Mouse (Mus musculus) erythroblast, embryonic 14.5 days (primary cell): ENCODE measurements at regions not wholly inside any gene's neighbourhood (a gene's known extent, or its start where the extent isn't known, plus 50 kb on each side); places are given as distances from the start of the nearest gene placed in this dataset.

Source experiments
- GATA1 ChIP-seq: IDR thresholded peaks from 2 replicates; pipeline ENCODE4 v1.6.1; 2012; ENCODE audit warnings: low read length, inconsistent platforms, mixed read lengths
- TAL1 ChIP-seq: IDR thresholded peaks from 3 replicates; pipeline ENCODE4 v1.6.1; 2012; ENCODE audit warnings: low read length, inconsistent platforms, mixed read lengths

DNA sequence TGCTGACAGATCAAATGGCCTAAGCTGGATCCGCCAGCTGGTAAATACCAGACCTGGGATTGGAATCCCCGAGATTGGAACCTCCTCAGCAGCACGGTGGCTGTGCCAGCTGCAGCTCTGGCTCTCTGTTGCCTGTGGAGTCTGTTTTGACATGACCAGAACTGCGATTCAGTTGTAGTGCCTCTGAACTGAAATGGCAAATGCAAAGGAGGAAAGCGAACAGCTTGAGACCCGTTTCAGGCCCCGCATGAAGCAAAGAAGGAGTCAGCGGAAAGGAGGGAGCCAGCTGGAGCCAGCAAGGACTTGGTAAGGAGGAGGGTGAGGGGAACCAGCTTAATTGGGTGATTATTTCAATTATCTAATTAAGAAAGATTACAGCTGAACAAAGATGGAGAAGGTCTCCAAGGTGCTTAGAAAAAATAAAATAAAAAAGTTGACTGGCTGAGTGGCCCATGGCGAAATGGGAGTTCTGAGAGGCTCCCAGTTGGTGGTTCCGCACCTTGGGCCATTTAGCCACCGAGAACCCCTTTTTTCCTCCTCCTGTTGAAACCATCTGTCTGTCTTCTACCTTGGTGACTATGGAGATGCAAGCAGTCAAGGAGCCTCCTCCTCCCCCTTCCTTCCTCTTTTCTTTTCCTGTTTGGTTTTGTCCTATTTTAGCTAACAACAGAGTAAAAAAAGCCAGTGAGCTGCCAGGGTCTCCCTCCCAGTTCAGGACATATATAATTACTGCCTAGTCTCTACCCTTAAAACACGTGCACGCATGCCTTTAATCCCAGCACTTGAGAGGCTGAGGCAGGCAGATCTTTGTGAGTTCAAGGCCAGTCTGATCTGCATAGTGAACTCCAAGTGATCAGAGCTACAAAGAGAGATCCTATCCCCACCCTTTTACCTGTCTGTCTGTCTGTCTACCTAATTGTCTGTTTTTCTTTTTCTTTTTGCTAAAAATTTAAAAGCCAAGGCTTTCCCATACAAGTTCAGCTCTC lies 54.3 kb upstream of the Rybp start:
- TF ChIP-seq TAL1 (no peak), GATA1 (no peak)
